ENCODE assay signal across 7 mouse cellular contexts in the genomic region with DNA sequence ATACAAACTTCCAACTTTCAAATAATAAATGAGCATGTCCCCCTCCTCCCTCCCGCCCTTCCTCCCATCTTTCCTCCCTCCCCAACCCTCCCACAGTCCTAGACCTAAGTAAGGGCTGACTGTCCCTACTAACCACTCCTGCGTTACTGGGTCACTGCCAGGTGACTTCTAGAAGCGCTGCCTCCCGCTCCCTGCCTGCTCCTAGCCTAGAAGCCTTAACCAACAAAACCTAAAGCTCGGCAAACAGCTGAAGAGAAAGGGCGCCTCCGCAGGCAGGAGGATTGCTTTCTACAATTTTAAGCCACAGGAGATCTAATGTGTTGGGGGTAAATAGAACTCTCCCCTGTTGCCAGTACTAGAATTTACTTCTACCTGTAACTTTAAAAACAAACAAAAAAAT. TPM values are rescaled to one million over a fixed set of nuclear protein-coding genes. Genes with fewer than 3 reads are reported as not detected.
DNase-seq lines count a peak whose midpoint lies in the region; ATAC-seq and TF ChIP-seq lines count a peak whose summit lies in the region.

No protein-coding gene starts in this region.

- H3K4me2 ChIP-seq in intestine, embryonic 15.5 days (replicated peaks): peak overlapping the region; percentile 97
- H3K4me2 ChIP-seq in limb, embryonic 14.5 days (replicated peaks; ENCODE audit: low read depth, low read length, severe bottlenecking): peak overlapping the region; percentile 78
- H3K4me2 ChIP-seq in midbrain, embryonic 13.5 days (replicated peaks): peak overlapping the region; percentile 94
- peak overlapping the region; percentile 91 for H3K4me2 ChIP-seq in stomach, embryonic 15.5 days

- no peaks in the 10 kb centered on the region; the same call in 1 of the 2 replicates for H3K4me1 ChIP-seq in intestine, embryonic 15.5 days (replicated peaks)
- H3K4me1 ChIP-seq in limb, embryonic 14.5 days (ENCODE audit: control insufficient read depth, insufficient read depth, low read length): no peaks in the 10 kb centered on the region; the same call in 1 of the 2 replicates
- peaks cover 26% of the 10 kb centered on the region for H3K4me1 ChIP-seq in midbrain, embryonic 13.5 days (replicated peaks)
- H3K4me1 ChIP-seq in stomach, embryonic 15.5 days: 0 out of 2 replicates have a peak, but pooled peaks cover 5% of the 10 kb centered on the region

- no peak for ATAC-seq in intestine, embryonic 15.5 days
- no peak for ATAC-seq in limb, embryonic 14.5 days (ENCODE audit: low FRiP score, low read depth)
- ATAC-seq in midbrain, embryonic 13.5 days: no peak
- ATAC-seq in stomach, embryonic 15.5 days (ENCODE audit: insufficient read depth, low FRiP score, low read depth): no peak

- 21% methylated on average over 7 of the region's 7 CpGs for WGBS in intestine, embryonic 15.5 days
- WGBS in limb, embryonic 14.5 days: 14% methylated on average over 7 of the region's 7 CpGs
- 21% methylated on average over 7 of the region's 7 CpGs for WGBS in midbrain, embryonic 13.5 days
- 19% methylated on average over 7 of the region's 7 CpGs for WGBS in stomach, embryonic 15.5 days

- H3K27ac ChIP-seq in intestine, embryonic 15.5 days: no peak overlapping the region
- 0 out of 2 replicates have a peak overlapping the region, but pooled peaks have one; percentile 26 for H3K27ac ChIP-seq in limb, embryonic 14.5 days (replicated peaks; ENCODE audit: low read depth, low read length)
- 0 out of 2 replicates have a peak overlapping the region, but pooled peaks have one; percentile 19 for H3K27ac ChIP-seq in midbrain, embryonic 13.5 days
- H3K27ac ChIP-seq in stomach, embryonic 15.5 days: 0 out of 2 replicates have a peak overlapping the region, but pooled peaks have one; percentile 85

- no peak for TF ChIP-seq POLR2A in limb, embryonic 14.5 days (IDR thresholded peaks at IDR 0.05; ENCODE audit: borderline replicate concordance, extremely low read depth, insufficient read depth, insufficient read length)

- H3K9me3 ChIP-seq in intestine, embryonic 15.5 days: no peaks in the 10 kb centered on the region
- no peaks in the 10 kb centered on the region for H3K9me3 ChIP-seq in limb, embryonic 14.5 days (ENCODE audit: control insufficient read depth, low read length)
- H3K9me3 ChIP-seq in midbrain, embryonic 13.5 days: no peaks in the 10 kb centered on the region
- no peaks in the 10 kb centered on the region for H3K9me3 ChIP-seq in stomach, embryonic 15.5 days

- peak overlapping the region; percentile 71 for H3K4me3 ChIP-seq in intestine, embryonic 15.5 days (replicated peaks)
- peak overlapping the region; percentile 80 for H3K4me3 ChIP-seq in limb, embryonic 14.5 days (replicated peaks; ENCODE audit: low read length)
- H3K4me3 ChIP-seq in midbrain, embryonic 13.5 days (replicated peaks): peak overlapping the region; percentile 69
- peak overlapping the region; percentile 66 for H3K4me3 ChIP-seq in stomach, embryonic 15.5 days (replicated peaks)

- peak overlapping the region; percentile 10; the same call in 1 of the 2 replicates for H3K9ac ChIP-seq in intestine, embryonic 15.5 days
- peak overlapping the region; percentile 89 for H3K9ac ChIP-seq in limb, embryonic 14.5 days (ENCODE audit: low read depth, low read length, severe bottlenecking)
- 0 out of 2 replicates have a peak overlapping the region, but pooled peaks have one; percentile 36 for H3K9ac ChIP-seq in midbrain, embryonic 13.5 days (replicated peaks)
- peak overlapping the region; percentile 52; the same call in 1 of the 2 replicates for H3K9ac ChIP-seq in stomach, embryonic 15.5 days

- H3K36me3 ChIP-seq in intestine, embryonic 15.5 days: no peaks in the 10 kb centered on the region
- H3K36me3 ChIP-seq in limb, embryonic 14.5 days (ENCODE audit: control insufficient read depth, insufficient read depth, low read length): no peaks in the 10 kb centered on the region
- H3K36me3 ChIP-seq in midbrain, embryonic 13.5 days: no peaks in the 10 kb centered on the region
- no peaks in the 10 kb centered on the region for H3K36me3 ChIP-seq in stomach, embryonic 15.5 days

- H3K27me3 ChIP-seq in intestine, embryonic 15.5 days (replicated peaks): no peaks in the 10 kb centered on the region
- H3K27me3 ChIP-seq in limb, embryonic 14.5 days (ENCODE audit: control insufficient read depth, insufficient read depth, low read length): no peaks in the 10 kb centered on the region
- peaks cover 18% of the 10 kb centered on the region for H3K27me3 ChIP-seq in midbrain, embryonic 13.5 days
- H3K27me3 ChIP-seq in stomach, embryonic 15.5 days (replicated peaks): no peaks in the 10 kb centered on the region

- peak; percentile 38 for DNase-seq in adrenal gland, postnatal 10 days
- peak; percentile 35 for DNase-seq in cerebellum, adult 8-10 months
- peak; percentile 37 for DNase-seq in gastrocnemius, postnatal 14 days
- DNase-seq in limb, embryonic 14.5 days (ENCODE audit: low spot score): peak; percentile 60

- intact Hi-C loops in gastrocnemius, postnatal 14 days (cut with DNase I; ENCODE audit: low total_unique reads): loop anchor here (10.0 kb wide), 1 partner anchor 176 kb away; no protein-coding TSS in a partner anchor

RNA-seq across cellular contexts. Expression of a gene that starts 2.0 kb away (rescaled TPM):
- 10 to 100 TPM; 55.1 to 55.2 TPM for total RNA-seq in adrenal gland, postnatal 10 days (2021)
- total RNA-seq in gastrocnemius, postnatal 14 days (2021): 10 to 100 TPM; 16.7 to 20.2 TPM
- 10.2 and 11.9 TPM in 2 replicates for polyA plus RNA-seq in intestine, embryonic 15.5 days (2015; fragmentation: Nextera tagmentation; extraction: Ambion mirVana)
- 114 and 148 TPM in 2 replicates for polyA plus RNA-seq in limb, embryonic 14.5 days (2012; rRNA removed)
- 81.4 and 84.3 TPM in 2 replicates for polyA plus RNA-seq in limb, embryonic 14.5 days (2014; fragmentation: Nextera tagmentation; extraction: Ambion mirVana)
- 8.0 and 10.6 TPM in 2 replicates for polyA plus RNA-seq in midbrain, embryonic 13.5 days (2015; fragmentation: Nextera tagmentation; extraction: Ambion mirVana)
- polyA plus RNA-seq in stomach, embryonic 15.5 days (2015; fragmentation: Nextera tagmentation; extraction: Ambion mirVana): 14.8 and 19.2 TPM in 2 replicates

Comparison
In these comparisons a context has a peak if more than half of its experiments do, and no peak if none do; other contexts are left out.
1. H3K9ac ChIP-seq: peak in every context shown above with its lines; median percentile 89 in limb, embryonic 14.5 days; 52 in stomach, embryonic 15.5 days; 36 in midbrain, embryonic 13.5 days; 10 in intestine, embryonic 15.5 days.